Mouse (Mus musculus) spleen, adult 18-20 months (tissue): ENCODE data around the gene Msantd2.

ENCODE experiments used
- DNase-seq, 2 experiments: peaks; one replicate each; pipeline ENCODE4 v3.0.0; 2022; ENCODE audit warnings: mixed read lengths in 2 of 2

Msantd2 gene

GRCm38 (mm10) chr9:37572204-37572876, 83.2 kb downstream of the Msantd2 start:
- DNase-seq, result no peak
